Mouse (Mus musculus): ENCODE data around the gene 1500011B03Rik. TPM values are rescaled to one million over a fixed set of nuclear protein-coding genes. Genes with fewer than 3 reads are reported as not detected.

The 1500011B03Rik gene
- total RNA-seq, 2 experiments from 2014 or later: 20.6 to 29.6 TPM

DNA sequence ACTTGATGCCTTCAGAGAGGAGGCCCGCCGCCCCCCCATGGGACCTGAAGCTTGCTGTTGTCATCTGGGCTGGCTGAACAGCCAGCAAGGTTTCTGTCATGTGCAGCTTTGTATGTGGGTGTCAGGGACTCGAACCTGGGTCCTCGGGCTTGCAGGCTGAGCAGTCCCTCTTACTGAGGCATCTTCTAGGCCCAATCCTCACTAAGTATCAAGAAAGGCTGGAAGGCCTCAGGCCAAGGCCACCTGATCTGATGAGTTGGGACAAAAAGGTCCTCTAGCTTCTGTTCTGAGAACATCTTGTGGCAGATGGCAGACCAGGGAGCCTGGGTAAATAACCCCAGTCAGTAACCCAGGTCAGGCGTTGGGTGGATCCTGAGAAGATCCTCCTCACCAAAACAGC is 13.4 kb downstream of the 1500011B03Rik start:
- no peak for DNase-seq (ENCODE audit: low spot score in 2 of 2)

DNA sequence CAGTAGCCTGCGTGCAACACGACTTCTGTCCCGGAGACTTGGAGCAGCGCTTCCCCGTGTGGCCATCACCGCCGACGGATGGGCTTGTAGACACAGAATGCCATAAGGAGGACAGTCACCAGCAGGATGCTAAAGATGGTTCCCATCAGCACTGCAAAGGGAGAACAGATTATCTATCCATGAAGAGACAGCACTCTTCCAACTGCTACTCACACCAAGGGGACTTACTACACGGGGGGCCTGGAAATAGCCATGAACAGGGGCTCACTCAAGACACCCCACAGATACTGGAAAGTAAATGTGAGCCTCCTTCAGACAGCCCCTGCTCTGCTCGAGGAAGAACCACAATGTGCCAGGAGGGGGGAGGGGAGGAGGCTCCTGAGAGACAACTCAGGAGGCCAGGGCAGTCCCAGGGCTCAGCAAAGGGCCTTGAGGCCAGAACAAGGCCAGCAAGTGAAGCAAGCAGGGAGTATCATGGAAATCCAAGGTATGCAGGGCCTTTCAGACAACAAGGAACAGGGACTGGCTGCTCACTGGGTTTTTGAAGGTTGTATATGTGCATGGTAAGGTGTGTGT is 14.0 kb downstream of the 1500011B03Rik start:
- DNase-seq (ENCODE audit: low spot score in 2 of 2): no peak

DNA sequence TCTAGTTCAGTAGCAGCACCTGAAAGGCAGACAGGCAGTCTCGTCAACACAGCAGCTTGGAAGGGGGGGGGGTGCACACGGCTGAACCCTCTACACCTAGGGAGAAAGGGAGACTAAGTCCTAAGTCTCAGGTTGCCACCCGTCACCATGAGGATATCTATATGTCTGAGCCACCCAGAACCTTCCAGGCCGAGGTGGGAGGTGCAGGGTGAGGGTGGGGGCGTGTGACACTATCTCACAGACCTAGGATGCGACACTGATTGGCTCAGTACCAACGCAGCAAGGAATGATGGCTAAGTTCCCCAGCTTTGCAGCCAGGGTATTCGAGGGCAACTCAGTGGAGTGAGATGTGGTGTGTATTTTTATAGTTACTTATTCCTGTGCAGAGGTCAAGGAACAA is 14.9 kb downstream of the 1500011B03Rik start:
- DNase-seq (ENCODE audit: low spot score in 2 of 2): no peak

DNA sequence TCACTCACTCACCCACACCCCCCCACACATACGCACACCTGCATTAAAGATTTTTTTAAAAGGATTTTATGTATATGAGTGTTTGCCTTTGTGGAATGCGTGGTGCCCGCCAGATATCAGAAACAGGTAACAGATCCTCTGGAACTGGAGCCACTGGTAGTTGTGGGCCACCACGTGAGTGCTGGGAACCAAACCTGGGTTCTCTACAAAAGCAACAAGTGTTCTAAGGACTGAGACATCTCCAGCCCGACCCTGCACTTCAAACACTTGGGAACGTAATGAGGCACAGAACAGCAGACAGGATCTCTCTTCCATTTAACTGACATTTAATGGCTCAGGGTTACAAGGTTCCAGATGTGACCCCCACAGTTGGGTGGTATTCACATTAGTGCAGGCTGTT is 15.4 kb downstream of the 1500011B03Rik start:
- no peak for DNase-seq (ENCODE audit: low spot score in 2 of 2)

DNA sequence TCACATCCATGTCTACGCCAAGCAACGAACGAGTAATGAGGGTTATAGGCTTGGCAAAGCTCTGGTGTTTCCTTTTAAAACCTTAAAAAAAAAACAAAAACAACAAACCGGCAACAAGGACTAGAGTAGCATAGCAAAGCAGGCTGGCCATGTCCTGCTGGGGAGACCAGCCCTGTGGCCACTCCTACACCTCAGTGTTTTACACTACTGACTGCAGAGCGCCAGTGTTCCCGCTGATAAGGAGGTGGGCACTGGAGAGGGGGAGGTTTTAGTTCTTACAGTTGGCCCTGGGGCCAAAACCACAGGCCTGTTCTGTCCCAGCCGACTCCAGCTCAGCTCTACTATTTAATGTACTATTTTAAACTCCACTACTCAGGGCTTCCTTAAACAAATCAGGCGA is 15.8 kb downstream of the 1500011B03Rik start:
- DNase-seq (ENCODE audit: low spot score in 2 of 2): no peak

DNA sequence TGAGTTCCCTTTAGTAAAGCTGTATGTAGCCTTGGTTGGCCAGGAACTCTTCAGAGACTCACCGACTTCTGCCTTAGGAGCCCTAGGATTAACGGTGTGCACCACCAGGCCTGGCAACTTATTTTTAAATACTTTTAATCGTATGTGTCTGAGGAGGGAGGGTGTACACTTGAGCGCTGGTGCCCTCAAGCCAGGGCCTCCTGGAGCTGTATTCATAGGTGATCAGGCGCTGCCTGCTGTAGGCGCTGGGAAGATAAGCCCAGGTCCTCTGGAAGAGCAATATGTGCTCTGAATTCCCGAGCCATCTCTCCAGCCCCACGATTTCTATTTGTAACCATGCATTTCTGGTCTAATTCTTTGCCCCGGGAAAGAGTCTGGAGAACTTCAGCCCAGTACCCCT is 16.2 kb downstream of the 1500011B03Rik start:
- no peak for DNase-seq (ENCODE audit: low spot score in 2 of 2)

DNA sequence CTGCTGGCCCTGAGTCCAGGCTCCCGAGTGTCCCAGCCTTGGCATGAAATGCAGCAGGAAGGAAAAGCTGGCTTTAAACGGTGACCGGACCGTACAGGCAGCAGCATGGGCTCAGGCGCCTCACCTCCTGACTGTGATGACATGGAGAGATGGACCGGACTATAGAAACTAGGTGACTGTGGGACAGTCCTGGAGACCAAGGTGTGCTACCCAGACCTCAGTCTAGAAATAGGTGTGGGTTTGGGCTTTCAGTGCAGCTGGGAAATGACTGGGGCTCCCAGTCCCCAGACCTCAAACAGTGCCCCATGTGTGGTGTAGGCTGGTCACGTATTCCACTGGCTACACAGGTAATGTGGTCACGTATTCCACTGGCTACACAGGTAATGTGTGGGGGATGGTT is 16.6 kb downstream of the 1500011B03Rik start:
- DNase-seq (ENCODE audit: low spot score in 2 of 2): no peak

DNA sequence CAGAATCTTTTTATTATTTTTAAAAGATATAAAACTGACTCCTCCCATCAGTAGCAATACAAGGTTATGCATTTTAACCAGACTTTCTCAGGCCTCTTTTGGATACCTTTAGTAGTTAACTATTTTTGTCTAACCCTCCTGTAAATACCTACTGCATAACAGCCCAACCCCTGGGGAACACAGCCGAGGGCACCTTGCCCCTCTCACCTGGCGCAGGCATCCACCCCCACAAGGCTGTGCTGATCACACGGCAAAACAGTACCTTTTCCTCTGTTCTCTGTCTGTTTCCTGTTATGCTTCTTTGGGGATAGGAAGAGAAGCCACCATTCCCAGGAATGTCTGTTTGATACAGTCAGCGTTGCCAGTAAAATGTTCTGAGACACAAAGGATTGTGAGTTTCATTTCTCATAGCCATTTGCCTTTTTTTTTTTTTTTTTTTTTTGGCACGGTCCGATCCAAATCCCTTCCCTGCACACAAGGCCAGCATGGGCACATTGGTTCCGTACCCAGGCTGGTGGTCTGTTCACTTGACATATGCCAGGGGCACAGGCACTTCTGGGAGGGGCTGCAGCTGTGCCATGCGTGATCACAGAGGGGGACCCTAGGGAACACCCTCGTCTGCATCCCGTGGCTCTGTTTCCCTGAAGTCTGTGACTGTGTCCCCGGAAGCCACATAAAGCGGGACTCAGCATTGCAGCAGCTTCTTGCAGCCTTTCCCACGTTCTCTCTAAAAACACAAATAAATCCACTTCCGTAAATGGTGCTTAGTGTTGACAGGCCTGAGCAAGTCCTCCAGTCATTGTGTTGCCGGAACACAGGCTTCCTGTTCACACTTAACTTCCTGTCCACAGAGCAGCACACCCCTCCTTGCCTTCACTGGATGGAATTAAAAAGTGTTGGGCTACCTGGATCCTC is 17.6 kb downstream of the 1500011B03Rik start:
- DNase-seq (ENCODE audit: low spot score in 2 of 2): peak in 1 of 2 experiments; percentile 26

DNA sequence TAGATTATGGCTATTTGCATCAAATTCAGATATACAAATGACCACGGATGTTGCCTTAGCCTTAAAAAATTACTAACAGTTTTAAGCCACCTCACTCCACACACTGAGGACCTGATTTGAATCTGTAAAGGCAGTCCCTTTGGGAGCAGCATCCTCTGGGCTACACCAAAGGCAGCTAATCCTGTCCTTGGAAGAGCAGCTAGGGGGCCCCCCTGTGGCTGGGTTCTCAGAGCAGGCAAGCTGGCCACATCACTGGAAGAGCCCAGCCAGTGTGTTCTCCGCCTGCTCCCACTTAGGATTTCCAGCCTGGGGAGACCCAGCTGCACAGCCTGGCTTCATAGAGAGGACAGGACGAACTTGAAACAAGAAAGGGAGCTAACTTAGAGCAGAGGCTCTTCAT is 18.3 kb downstream of the 1500011B03Rik start:
- peak in 1 of 2 experiments; percentile 48 for DNase-seq (ENCODE audit: low spot score in 2 of 2)

DNA sequence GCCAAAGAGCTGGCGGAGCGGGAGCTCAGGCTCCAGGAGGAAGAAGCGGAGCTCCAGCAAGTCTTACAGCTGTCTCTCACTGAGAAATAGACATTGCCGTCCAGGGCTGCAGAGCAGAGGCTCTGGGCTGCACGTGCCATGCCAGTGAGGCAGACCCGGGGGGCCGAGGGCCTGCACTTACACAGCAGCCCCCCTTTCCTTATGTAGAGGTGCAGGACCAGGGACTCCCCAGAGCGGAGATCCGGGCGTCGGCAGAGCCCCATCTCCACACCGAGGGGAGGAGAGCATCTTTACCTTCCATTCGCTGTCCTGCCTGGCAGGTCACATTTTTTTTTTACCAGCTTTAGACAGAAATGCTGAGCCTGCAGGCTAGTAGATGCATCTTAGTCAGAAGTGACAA is 18.9 kb downstream of the 1500011B03Rik start:
- no peak for DNase-seq (ENCODE audit: low spot score in 2 of 2)

DNA sequence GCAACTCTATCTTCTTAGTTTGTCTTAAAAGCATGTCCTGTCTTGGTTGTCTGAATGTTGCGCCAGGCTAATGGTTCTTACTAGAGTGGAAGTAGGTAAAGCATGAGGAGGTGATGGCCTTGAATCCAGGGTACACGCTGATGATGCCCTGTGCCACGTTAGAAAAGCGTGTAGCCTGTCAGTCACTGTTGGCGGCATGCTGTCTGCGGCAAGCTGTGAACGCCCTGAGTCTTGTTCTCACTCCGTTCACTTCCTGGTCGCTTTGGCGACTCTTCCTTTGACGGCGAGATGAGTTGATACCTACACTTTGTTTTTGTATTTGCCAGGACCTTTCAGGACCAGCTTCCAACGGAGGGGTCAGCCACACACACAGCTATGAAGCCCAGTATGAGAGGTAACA is 20.0 kb downstream of the 1500011B03Rik start:
- DNase-seq (ENCODE audit: low spot score in 2 of 2): no peak

DNA sequence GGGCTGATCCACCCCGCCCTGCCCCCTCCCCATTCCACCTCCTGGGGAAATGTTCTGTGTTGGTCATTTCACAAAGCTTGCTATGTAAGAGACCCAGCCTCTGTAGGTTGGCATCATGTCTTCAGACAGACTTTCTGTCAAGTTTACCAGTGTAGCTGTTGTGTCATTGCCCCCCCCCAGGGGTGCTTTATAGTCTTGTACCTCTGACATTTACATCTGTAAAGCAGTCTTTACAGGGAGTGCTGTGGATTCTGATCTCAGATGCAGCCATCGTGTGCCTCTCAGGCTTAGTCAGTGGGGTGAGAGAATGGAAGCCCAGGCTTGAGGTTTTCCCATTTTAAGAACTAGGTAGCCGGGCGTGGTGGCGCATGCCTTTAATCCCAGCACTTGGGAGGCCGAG is 21.4 kb downstream of the 1500011B03Rik start:
- no peak for DNase-seq (ENCODE audit: low spot score in 2 of 2)

DNA sequence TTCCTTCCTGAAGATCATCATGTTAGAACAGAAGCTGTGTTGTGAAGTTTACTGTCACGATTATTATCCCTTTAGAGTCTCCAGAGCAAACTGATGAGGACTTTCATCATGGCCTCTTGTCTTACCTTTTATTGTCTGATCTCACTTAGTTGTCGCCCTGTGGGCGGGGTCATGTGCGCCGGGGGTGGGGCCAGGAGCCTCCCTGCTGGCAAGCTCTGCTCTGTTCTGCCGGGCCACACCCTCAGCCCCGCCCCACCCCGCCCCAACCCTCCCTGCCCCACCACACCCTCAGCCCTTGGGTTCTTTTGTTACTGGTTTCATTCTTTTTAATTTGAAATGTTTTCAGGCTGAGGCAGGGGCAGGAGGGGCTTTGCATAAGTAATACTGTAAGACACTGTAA is 22.2 kb downstream of the 1500011B03Rik start:
- no peak for DNase-seq (ENCODE audit: low spot score in 2 of 2)

DNA sequence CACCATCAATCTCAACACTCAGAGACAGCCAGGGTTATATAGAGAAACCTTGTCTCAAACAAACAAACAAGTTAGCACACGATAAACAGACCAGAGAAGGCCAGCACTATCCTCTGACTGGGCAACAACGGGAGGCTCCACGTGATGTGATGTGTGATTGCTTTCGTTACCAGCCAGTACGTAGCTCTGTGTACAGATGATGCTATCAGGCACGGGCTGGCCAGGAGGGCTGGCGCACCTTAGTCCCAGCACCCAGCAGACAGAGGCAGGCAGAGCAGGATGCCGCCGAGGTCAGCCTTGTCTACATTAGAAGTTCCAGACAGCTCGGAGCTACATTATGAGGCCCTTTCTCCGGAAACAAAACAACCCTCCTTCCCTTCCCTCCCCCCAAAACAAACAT is 23.4 kb downstream of the 1500011B03Rik start:
- no peak for DNase-seq (ENCODE audit: low spot score in 2 of 2)

DNA sequence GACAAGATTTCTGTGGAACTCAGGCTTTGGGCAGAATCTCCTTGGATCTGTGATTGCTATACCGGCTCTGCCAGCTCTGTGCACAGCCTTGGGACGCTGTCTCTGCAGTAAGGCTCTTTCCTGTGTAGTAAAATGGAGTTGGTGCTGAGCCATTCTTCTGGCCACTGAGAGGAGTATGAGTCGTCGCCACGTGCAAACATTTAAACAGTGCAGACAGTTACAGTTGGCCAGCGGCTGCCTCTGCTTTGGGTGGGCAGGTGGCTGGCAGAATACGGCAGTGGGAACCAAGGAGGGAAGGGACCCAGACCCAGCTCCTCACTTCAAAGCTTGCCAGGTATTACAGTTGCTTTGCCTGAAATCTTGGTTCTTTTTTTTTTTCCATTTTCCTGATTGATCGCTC is 26.0 kb downstream of the 1500011B03Rik start:
- DNase-seq (ENCODE audit: low spot score in 2 of 2): no peak

DNA sequence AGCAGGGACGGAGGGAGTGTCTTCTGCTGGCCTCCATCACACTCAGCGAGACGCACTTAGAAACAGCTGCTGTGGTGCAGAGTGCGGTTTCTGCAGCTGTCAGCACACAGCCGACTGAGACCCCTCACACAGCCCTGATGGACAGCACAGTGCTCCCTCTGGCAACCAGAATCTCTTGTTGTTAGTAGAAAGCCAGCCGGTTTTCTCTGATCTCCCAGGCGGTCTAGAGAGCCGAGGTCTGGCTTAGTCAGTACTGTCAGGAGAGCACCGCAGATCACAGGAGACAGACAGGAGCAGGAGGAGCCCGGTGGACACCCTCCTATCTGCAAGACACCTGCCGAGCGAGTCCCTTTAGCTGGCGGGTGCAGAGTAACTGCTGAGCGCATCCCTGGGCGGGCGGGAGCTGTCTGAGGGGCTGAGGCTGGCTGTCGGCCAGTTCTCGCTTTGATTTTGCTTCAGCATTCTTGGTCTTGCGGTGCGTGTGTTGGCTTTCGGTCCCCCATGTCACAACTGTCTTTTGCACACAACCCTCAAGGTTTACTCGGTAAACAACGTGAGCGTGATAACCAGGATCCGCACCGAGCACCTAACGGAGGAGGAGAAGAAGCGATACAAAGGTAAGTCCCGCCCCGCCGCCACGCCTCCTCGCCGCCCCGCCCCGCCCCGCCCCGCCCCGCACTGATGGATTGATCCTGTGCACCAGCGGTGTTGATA is 26.8 kb downstream of the 1500011B03Rik start:
- peak in 1 of 2 experiments; percentile 35 for DNase-seq (ENCODE audit: low spot score in 2 of 2)

DNA sequence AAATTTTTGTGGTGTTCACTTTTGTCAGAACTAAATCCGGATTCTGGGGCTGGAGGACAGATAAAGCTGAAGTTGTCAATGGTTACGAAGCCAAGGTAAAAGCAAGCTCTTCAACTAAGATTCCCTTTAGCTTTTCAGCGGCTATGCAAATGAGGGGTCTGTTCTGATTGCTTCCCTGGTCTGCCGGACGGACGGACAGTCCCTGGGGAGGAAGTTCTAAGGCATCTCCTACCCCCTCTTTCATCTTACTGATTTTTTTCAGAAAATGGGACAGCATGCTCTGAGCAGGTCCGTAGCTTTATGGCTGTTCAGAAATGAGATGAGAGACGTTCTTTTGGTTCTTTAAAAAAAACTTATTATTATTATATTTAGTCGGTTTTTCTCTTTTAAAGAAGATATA is 27.6 kb downstream of the 1500011B03Rik start:
- DNase-seq (ENCODE audit: low spot score in 2 of 2): no peak

DNA sequence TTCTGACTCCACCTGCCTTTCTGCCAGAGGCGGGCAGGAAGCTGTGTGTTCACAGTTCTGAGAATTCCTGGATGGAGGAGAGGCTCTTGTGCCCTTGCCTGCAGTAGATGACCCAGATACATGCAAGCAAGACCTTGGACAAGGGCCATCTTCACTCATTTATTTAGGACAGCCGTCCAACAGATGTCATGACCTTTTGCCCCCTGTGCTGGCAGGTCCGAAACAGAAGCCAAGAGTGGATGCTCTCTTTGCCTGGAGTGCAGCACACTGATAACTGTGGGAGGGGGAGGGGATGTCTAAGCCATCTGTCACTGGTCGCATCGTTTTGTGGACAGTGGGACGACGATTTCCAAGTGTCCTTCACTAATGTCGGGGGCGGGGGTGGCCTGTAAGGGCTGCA is 28.0 kb downstream of the 1500011B03Rik start:
- DNase-seq (ENCODE audit: low spot score in 2 of 2): no peak

DNA sequence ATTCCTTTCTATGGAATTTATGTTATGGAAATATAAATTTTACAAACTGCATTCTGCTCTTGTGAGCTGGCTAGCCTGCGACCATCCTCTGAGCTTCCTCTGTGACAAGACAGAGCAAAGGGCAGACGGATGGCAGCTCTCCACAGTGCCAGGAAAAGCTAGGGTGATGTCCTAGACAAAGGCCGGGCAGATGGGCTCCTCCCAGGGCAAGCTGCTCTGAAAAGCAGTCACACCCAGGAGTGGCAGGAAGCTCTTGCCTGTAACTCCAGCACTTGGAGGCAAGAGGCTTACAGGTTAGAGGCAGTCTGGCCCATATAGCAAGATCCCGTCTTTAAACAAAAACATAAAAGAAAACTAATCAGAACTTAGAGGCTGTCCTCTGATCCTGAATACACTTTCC is 28.7 kb downstream of the 1500011B03Rik start:
- no peak for DNase-seq (ENCODE audit: low spot score in 2 of 2)

DNA sequence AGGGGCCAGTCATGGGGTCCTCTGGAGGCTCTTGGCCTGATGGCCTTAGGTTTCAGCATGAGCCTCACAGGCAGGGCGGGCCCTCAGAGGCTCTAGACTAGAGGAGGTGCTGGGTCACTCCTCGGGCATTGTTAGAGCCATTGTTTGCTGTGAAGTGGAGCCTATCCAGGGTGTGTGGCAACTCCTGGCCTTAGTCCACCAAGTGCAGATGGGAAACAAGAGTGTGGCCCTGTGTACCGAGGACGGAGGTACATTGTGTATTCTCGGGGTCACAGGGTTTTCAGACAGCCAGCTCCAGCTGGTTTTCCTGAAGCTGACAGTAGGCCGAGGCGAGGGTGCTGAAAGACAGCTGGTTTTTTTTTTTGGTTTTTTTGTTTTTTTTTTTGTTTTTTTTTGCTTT is 30.0 kb downstream of the 1500011B03Rik start:
- no peak for DNase-seq (ENCODE audit: low spot score in 2 of 2)

DNA sequence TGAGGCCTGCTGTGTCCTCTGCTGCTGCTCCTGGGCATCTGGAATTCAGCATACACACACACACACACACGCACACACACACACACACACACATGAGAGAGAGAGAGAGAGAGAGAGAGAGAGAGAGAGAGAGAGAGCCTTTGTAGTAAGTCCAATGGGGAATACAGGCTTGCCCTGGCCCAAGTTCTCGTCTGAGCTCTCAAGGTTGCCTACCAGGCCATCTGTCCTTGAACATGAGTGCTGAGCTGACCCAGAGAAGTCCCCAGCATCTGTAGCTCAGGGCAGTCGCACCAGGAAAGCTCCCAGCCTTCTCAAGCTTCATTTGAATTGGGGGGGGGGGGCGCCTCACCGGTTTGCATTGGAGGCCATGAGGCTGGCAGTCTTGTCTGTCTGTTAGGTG is 38.1 kb downstream of the 1500011B03Rik start:
- no peak for DNase-seq (ENCODE audit: low spot score in 2 of 2)

DNA sequence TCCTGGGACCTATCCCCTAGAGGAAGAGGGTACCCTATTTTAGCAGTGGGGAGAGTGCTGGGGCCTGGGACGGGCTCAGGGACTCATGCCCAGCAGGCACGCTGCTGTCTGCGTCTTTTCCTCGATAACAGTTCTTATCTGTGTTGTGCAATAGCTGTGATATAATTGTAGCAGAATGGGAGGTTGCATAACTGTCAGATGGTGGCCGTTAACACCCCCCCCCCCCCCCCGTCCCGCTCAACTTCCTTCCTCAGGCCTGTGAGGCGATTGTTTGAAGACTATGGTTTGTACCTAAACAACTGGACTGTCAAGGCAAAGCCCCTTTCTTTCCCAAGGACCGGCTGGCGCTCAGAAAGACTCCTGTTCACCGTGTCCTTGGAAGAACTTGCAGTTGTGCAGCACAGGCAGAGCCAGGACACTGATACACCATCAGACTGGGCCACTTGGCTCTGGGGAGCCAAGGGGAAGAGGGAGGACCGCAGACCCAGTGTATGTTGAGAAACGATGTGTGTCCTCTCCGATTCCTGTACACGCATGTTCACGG is 38.6 kb downstream of the 1500011B03Rik start:
- no peak for DNase-seq (ENCODE audit: low spot score in 2 of 2)
